Mouse (Mus musculus) thymus, postnatal 10 days (tissue): ENCODE measurements around the gene Btbd35f29.
A peak's percentile ranks its signal among the peaks of the same experiment; 100 is the strongest.
"Not testable (repeated sequence)": the region's sequence is repeated elsewhere in the genome, so short reads cannot be mapped to it uniquely, and the experiment has no call there.

ENCODE experiments used
- DNase-seq, 2 experiments: peaks; one replicate each; pipeline ENCODE4 v3.0.0; 2021; ENCODE audit warnings: low spot score in 2 of 2

The Btbd35f29 gene

GRCm38 (mm10) chrX:31117374-31117773 lies at the start of gene Btbd35f29:
TSS of gene Btbd35f29 (plus strand) at chrX:31117674.
- not testable (repeated sequence) for DNase-seq

GRCm38 (mm10) chrX:31141416-31141815 lies 23.9 kb downstream of the Btbd35f29 start:
- not testable (repeated sequence) for DNase-seq

GRCm38 (mm10) chrX:31145144-31145543 lies 27.7 kb downstream of the Btbd35f29 start:
- DNase-seq: not testable (repeated sequence)

GRCm38 (mm10) chrX:31145835-31146234 lies 28.4 kb downstream of the Btbd35f29 start:
- not testable (repeated sequence) for DNase-seq

GRCm38 (mm10) chrX:31158534-31159085 lies 41.1 kb downstream of the Btbd35f29 start:
- DNase-seq: not testable (repeated sequence)

- DNase-seq: not testable (repeated sequence)
These were observed 42.2 kb downstream of the Btbd35f29 start for GRCm38 (mm10) chrX:31159450-31160322.

GRCm38 (mm10) chrX:31160554-31160953 lies 43.1 kb downstream of the Btbd35f29 start:
- peak in 1 of 2 experiments; percentile 44 for DNase-seq

- not testable (repeated sequence) for DNase-seq
These were observed 45.2 kb downstream of the Btbd35f29 start for GRCm38 (mm10) chrX:31162638-31163037.

GRCm38 (mm10) chrX:31165193-31165592 lies 47.7 kb downstream of the Btbd35f29 start:
- not testable (repeated sequence) for DNase-seq
